Mouse (Mus musculus): ENCODE results near the gene Gigyf1. TPM values are rescaled to one million over a fixed set of nuclear protein-coding genes. Genes with fewer than 3 reads are reported as not detected.

The Gigyf1 gene
- polyA plus RNA-seq, 1 experiment, result 33.5 TPM

- TF ChIP-seq CTCF (IDR thresholded peaks at IDR 0.05; ENCODE audit: low read depth, low read length), result no peak
- no peak for TF ChIP-seq EP300 (IDR thresholded peaks at IDR 0.05; ENCODE audit: insufficient read depth, low read depth, low read length)
- no peak for TF ChIP-seq POLR2A (IDR thresholded peaks at IDR 0.05; ENCODE audit: insufficient read depth, low read length)
- H3K9me3 ChIP-seq (replicated peaks; ENCODE audit: control insufficient read depth, insufficient read depth, low read length, poor library complexity, severe bottlenecking), result no peaks in the 10 kb centered on the region
- no peak overlapping the region for H3K9ac ChIP-seq (ENCODE audit: low read depth, poor library complexity, severe bottlenecking)
- H3K36me3 ChIP-seq (ENCODE audit: control insufficient read depth, insufficient read depth, low read length, poor library complexity, severe bottlenecking), result peaks cover 45% of the 10 kb centered on the region
- H3K27me3 ChIP-seq (ENCODE audit: control insufficient read depth, insufficient read depth, low read length, poor library complexity, severe bottlenecking), result no peaks in the 10 kb centered on the region
- H3K4me1 ChIP-seq (ENCODE audit: control insufficient read depth, insufficient read depth, low read length), result peaks cover 5% of the 10 kb centered on the region
- H3K4me3 ChIP-seq (ENCODE audit: low read depth, low read length), result no peak overlapping the region
- H3K27ac ChIP-seq (ENCODE audit: insufficient read depth, low read length), result no peak overlapping the region
Measured at GRCm38 (mm10) chr5:137526192-137526936, 8.0 kb downstream of the Gigyf1 start.

- Histone ChIP-seq H3K27ac (ENCODE audit: insufficient read depth, low read length) (no peak overlapping the region), H3K9ac (ENCODE audit: low read depth, poor library complexity, severe bottlenecking) (no peak overlapping the region), H3K4me3 (ENCODE audit: low read depth, low read length) (no peak overlapping the region), H3K27me3 (ENCODE audit: control insufficient read depth, insufficient read depth, low read length, poor library complexity, severe bottlenecking) (no peaks in the 10 kb centered on the region), H3K4me1 (ENCODE audit: control insufficient read depth, insufficient read depth, low read length) (peaks cover 5% of the 10 kb centered on the region), H3K36me3 (ENCODE audit: control insufficient read depth, insufficient read depth, low read length, poor library complexity, severe bottlenecking) (peaks cover 37% of the 10 kb centered on the region), H3K9me3 (replicated peaks; ENCODE audit: control insufficient read depth, insufficient read depth, low read length, poor library complexity, severe bottlenecking) (no peaks in the 10 kb centered on the region)
- TF ChIP-seq EP300 (IDR thresholded peaks at IDR 0.05; ENCODE audit: insufficient read depth, low read depth, low read length) (no peak), POLR2A (IDR thresholded peaks at IDR 0.05; ENCODE audit: insufficient read depth, low read length) (no peak), CTCF (IDR thresholded peaks at IDR 0.05; ENCODE audit: low read depth, low read length) (no peak)
Measured at GRCm38 (mm10) chr5:137527413-137527812, 9.1 kb downstream of the Gigyf1 start.

GRCm38 (mm10) chr5:137528247-137528968, 10.1 kb downstream of the Gigyf1 start:
- TF ChIP-seq POLR2A (IDR thresholded peaks at IDR 0.05; ENCODE audit: insufficient read depth, low read length), result no peak
- no peak for TF ChIP-seq CTCF (IDR thresholded peaks at IDR 0.05; ENCODE audit: low read depth, low read length)
- TF ChIP-seq EP300 (IDR thresholded peaks at IDR 0.05; ENCODE audit: insufficient read depth, low read depth, low read length), result no peak
- no peak overlapping the region for H3K4me3 ChIP-seq (ENCODE audit: low read depth, low read length)

GRCm38 (mm10) chr5:137529221-137529995, 11.1 kb downstream of the Gigyf1 start:
- Histone ChIP-seq H3K4me1 (ENCODE audit: control insufficient read depth, insufficient read depth, low read length) (peaks cover 5% of the 10 kb centered on the region), H3K9me3 (replicated peaks; ENCODE audit: control insufficient read depth, insufficient read depth, low read length, poor library complexity, severe bottlenecking) (no peaks in the 10 kb centered on the region), H3K27ac (ENCODE audit: insufficient read depth, low read length) (no peak overlapping the region), H3K9ac (ENCODE audit: low read depth, poor library complexity, severe bottlenecking) (no peak overlapping the region), H3K36me3 (ENCODE audit: control insufficient read depth, insufficient read depth, low read length, poor library complexity, severe bottlenecking) (peaks cover 21% of the 10 kb centered on the region), H3K4me3 (ENCODE audit: low read depth, low read length) (no peak overlapping the region), H3K27me3 (ENCODE audit: control insufficient read depth, insufficient read depth, low read length, poor library complexity, severe bottlenecking) (no peaks in the 10 kb centered on the region)
- TF ChIP-seq POLR2A (IDR thresholded peaks at IDR 0.05; ENCODE audit: insufficient read depth, low read length) (no peak), CTCF (IDR thresholded peaks at IDR 0.05; ENCODE audit: low read depth, low read length) (no peak), EP300 (IDR thresholded peaks at IDR 0.05; ENCODE audit: insufficient read depth, low read depth, low read length) (no peak)

More at GRCm38 (mm10) chr5:137528247-137528968, 10.1 kb downstream of the Gigyf1 start:
- Histone ChIP-seq H3K9me3 (replicated peaks; ENCODE audit: control insufficient read depth, insufficient read depth, low read length, poor library complexity, severe bottlenecking) (no peaks in the 10 kb centered on the region), H3K27ac (ENCODE audit: insufficient read depth, low read length) (no peak overlapping the region), H3K27me3 (ENCODE audit: control insufficient read depth, insufficient read depth, low read length, poor library complexity, severe bottlenecking) (no peaks in the 10 kb centered on the region), H3K9ac (ENCODE audit: low read depth, poor library complexity, severe bottlenecking) (no peak overlapping the region), H3K4me1 (ENCODE audit: control insufficient read depth, insufficient read depth, low read length) (peaks cover 5% of the 10 kb centered on the region), H3K36me3 (ENCODE audit: control insufficient read depth, insufficient read depth, low read length, poor library complexity, severe bottlenecking) (peaks cover 30% of the 10 kb centered on the region)

GRCm38 (mm10) chr5:137530075-137530474, 11.7 kb downstream of the Gigyf1 start:
- no peaks in the 10 kb centered on the region for H3K9me3 ChIP-seq (replicated peaks; ENCODE audit: control insufficient read depth, insufficient read depth, low read length, poor library complexity, severe bottlenecking)
- no peak overlapping the region for H3K27ac ChIP-seq (ENCODE audit: insufficient read depth, low read length)
- TF ChIP-seq CTCF (IDR thresholded peaks at IDR 0.05; ENCODE audit: low read depth, low read length) (no peak), EP300 (IDR thresholded peaks at IDR 0.05; ENCODE audit: insufficient read depth, low read depth, low read length) (no peak), POLR2A (IDR thresholded peaks at IDR 0.05; ENCODE audit: insufficient read depth, low read length) (no peak)
- no peaks in the 10 kb centered on the region for H3K27me3 ChIP-seq (ENCODE audit: control insufficient read depth, insufficient read depth, low read length, poor library complexity, severe bottlenecking)
- H3K36me3 ChIP-seq (ENCODE audit: control insufficient read depth, insufficient read depth, low read length, poor library complexity, severe bottlenecking), result peaks cover 17% of the 10 kb centered on the region
- peaks cover 5% of the 10 kb centered on the region for H3K4me1 ChIP-seq (ENCODE audit: control insufficient read depth, insufficient read depth, low read length)
- H3K4me3 ChIP-seq (ENCODE audit: low read depth, low read length), result 0 out of 2 replicates have a peak overlapping the region, but pooled peaks have one; percentile 8
- H3K9ac ChIP-seq (ENCODE audit: low read depth, poor library complexity, severe bottlenecking), result no peak overlapping the region
